Mouse (Mus musculus): Measurements from ENCODE around the gene Gipr. TPM values are rescaled to one million over a fixed set of nuclear protein-coding genes. Genes with fewer than 3 reads are reported as not detected.

The Gipr gene
- 0.58 and 0.75 TPM in 2 replicates for polyA plus RNA-seq (2014; fragmentation: Nextera tagmentation; extraction: Ambion mirVana)

DNA sequence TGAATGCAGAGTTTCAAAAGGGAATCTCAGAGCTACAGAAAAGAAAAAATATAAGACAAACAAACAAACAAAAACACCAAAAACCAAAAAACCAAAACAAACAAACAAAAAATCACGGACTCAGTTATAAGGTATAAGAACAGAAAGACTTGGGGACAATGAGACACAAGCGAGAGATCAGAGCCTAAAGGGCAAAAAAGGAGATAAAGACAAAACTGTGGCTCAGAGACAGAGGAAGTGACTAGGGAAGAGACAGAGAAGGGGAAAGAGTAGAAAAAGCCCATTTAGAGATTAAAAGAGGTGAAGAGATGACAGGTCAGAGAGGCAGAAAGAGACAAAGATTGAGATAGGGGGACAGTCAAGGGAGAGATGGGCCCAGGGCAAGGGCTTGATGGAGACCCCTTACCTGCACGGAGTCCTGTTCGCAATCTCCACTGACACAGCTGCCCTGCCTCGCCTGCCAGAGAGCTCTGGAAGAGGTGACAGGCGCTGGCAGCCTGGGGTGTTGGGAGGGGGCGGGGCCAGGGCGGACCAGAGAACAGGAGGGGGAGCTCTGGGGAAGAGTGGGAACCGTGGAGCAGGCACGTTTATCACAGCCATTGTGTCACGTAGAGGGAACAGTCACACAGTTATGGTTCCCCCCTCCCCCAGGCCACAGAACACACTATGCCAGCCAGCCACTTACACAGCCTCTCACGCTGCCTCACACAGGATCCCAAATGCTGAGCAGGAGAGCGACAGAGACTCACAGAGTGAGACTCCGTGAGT is at the start of gene Gipr:
TSS of gene Gipr (minus strand) at position 472 of the 768 bp plus-strand sequence.
- no peaks in the 10 kb centered on the region for H3K36me3 ChIP-seq (ENCODE audit: control insufficient read depth, insufficient read depth, low read length)
- no peak for DNase-seq (ENCODE audit: low spot score, missing footprints)
- no peak within 1 kb of the TSS for H3K4me3 ChIP-seq (ENCODE audit: low read depth, low read length)
- H3K27me3 ChIP-seq (ENCODE audit: control insufficient read depth, insufficient read depth, low read length): peaks cover 21% of the 10 kb centered on the region
- H3K4me2 ChIP-seq: peak within 1 kb of the TSS; percentile 13
- WGBS: 12% methylated on average over 14 of the region's 14 CpGs
- peak within 1 kb of the TSS; percentile 27; the same call in 1 of the 2 replicates for H3K9ac ChIP-seq (ENCODE audit: low read length)
- H3K4me1 ChIP-seq (ENCODE audit: control insufficient read depth, insufficient read depth, low read length): peaks cover 13% of the 10 kb centered on the region
- peak; percentile 45; the same call in 1 of the 2 replicates for ATAC-seq (ENCODE audit: low FRiP score)
- H3K9me3 ChIP-seq (ENCODE audit: control insufficient read depth, low read length): peaks cover 2% of the 10 kb centered on the region; the same call in 1 of the 2 replicates
- no peak within 1 kb of the TSS for H3K27ac ChIP-seq (ENCODE audit: low read depth, low read length)

DNA sequence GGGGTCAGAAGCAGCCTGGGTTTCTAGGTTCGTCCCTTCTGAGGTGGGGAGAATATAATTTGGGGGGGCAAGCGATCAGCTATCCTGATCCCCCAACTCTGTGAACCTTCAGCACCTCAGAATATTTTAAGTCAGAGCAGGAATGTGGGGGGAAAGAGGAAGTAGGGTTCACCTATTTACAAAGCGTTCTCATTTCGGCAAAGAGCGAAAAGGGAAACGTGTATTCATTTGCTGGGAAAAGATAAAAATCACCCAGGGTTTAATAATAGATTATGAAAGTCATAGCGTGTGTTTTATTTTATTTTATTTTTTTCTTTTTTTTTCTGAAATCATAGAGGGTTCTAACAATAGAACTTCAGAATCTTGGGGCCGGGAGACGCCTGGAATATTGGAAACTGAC is 49.0 kb upstream of the Gipr start:
- Histone ChIP-seq H3K36me3 (ENCODE audit: control insufficient read depth, insufficient read depth, low read length) (no peaks in the 10 kb centered on the region), H3K4me1 (ENCODE audit: control insufficient read depth, insufficient read depth, low read length) (peaks cover 7% of the 10 kb centered on the region; the same call in 1 of the 2 replicates), H3K4me3 (ENCODE audit: low read depth, low read length) (no peak overlapping the region), H3K9ac (ENCODE audit: low read length) (no peak overlapping the region), H3K9me3 (ENCODE audit: control insufficient read depth, low read length) (no peaks in the 10 kb centered on the region), H3K27ac (ENCODE audit: low read depth, low read length) (no peak overlapping the region), H3K27me3 (ENCODE audit: control insufficient read depth, insufficient read depth, low read length) (peaks cover 2% of the 10 kb centered on the region; the same call in 1 of the 2 replicates), H3K4me2 (no peak overlapping the region)
- no peak for DNase-seq (ENCODE audit: low spot score, missing footprints)
- WGBS: 71% methylated on average over 9 of the region's 9 CpGs
- no peak for ATAC-seq (ENCODE audit: low FRiP score)

DNA sequence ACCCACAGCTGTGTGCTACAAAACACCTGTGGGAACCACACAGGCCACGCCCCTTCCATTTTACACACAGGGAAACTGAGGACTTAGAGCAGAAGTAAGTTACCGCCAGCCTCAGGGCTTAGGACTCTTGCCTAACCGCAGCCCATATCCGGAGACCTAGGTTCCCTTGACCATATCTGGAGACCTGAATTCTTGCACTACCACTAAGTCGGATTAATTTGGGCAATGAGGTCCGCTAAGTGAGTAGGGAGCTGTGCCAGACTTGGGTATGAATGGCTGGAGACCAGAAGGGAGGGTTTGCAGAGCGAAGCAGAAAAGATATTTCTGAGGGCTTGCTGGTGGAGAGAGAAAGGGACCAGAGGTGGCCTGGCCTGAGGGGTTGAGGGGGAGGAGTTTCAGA is 48.4 kb upstream of the Gipr start:
- DNase-seq (ENCODE audit: low spot score, missing footprints) (no peak), ATAC-seq (ENCODE audit: low FRiP score) (no peak)
- Histone ChIP-seq H3K4me2 (no peak overlapping the region), H3K4me1 (ENCODE audit: control insufficient read depth, insufficient read depth, low read length) (peaks cover 7% of the 10 kb centered on the region; the same call in 1 of the 2 replicates), H3K9me3 (ENCODE audit: control insufficient read depth, low read length) (no peaks in the 10 kb centered on the region), H3K27me3 (ENCODE audit: control insufficient read depth, insufficient read depth, low read length) (peaks cover 2% of the 10 kb centered on the region; the same call in 1 of the 2 replicates), H3K9ac (ENCODE audit: low read length) (no peak overlapping the region), H3K27ac (ENCODE audit: low read depth, low read length) (no peak overlapping the region), H3K4me3 (ENCODE audit: low read depth, low read length) (no peak overlapping the region), H3K36me3 (ENCODE audit: control insufficient read depth, insufficient read depth, low read length) (no peaks in the 10 kb centered on the region)
- 81% methylated on average over 7 of the region's 7 CpGs for WGBS

DNA sequence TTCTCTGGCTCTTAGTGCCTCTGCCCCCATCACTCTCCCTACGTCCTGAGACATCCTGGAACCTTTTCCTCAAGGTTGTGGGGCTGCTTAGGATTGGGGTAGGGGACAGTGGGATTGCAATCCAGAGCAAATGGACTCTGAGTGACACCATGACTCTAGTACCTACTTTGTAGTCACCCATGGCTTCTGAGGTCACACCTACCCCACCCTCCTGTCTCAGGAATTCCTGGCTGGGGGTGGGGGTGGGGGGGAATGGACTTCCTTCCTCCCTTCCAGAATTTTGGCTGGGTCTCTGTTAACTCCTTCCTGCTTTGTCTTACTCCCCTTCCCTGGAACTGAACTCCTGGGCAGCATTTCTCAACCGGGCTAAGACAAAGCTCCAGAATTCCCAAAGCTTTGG is 47.5 kb upstream of the Gipr start:
- no peaks in the 10 kb centered on the region for H3K36me3 ChIP-seq (ENCODE audit: control insufficient read depth, insufficient read depth, low read length)
- WGBS: 72% methylated on average over 2 of the region's 2 CpGs
- ATAC-seq (ENCODE audit: low FRiP score) (no peak), DNase-seq (ENCODE audit: low spot score, missing footprints) (no peak)
- no peak overlapping the region for H3K4me2 ChIP-seq
- no peak overlapping the region for H3K9ac ChIP-seq (ENCODE audit: low read length)
- H3K4me3 ChIP-seq (ENCODE audit: low read depth, low read length): no peak overlapping the region
- H3K4me1 ChIP-seq (ENCODE audit: control insufficient read depth, insufficient read depth, low read length): peaks cover 7% of the 10 kb centered on the region; the same call in 1 of the 2 replicates
- peaks cover 2% of the 10 kb centered on the region; the same call in 1 of the 2 replicates for H3K27me3 ChIP-seq (ENCODE audit: control insufficient read depth, insufficient read depth, low read length)
- no peaks in the 10 kb centered on the region for H3K9me3 ChIP-seq (ENCODE audit: control insufficient read depth, low read length)
- H3K27ac ChIP-seq (ENCODE audit: low read depth, low read length): no peak overlapping the region

DNA sequence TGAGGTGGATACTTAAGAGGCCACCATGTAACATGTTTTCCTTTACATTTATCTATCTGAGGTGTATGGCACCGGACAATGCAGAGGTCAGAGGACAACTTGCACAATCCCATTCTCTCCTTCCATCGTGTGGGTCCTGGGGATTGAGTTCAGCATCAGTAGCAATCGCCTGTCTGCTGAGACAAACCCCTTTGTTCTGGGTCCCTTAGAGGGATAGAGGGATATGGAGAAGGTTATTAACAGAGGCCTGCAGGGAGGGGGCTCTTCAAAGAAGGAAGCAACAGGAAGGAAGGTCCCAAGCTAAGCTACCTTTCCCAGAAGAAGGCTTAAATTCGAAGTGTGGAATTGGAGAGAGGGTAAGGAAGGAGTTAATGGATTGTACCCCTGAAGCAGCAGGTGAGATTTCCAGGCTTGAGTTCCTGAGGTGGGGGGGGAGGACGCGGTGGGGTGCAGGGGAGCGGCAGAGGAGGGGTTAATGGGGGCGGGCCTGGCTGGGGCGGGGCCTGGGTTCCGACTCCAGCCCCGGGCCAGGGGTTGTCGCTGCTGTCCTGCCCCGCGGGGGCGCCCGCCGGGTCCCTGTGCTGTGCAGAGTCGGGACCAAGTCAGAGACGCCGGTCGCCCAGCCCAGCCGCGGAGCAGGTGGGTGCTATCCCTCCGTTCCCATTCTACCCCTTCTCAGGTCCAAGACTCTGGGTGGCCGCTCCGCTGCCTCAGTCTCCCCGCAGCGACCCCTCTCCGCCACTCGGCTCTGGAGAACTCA is 46.2 kb upstream of the Gipr start, which contains the start of gene Gpr4:
TSS of gene Gpr4 (plus strand) at position 543 of the 760 bp plus-strand sequence.
- peak within 1 kb of the TSS; percentile 39 for H3K4me3 ChIP-seq (ENCODE audit: low read depth, low read length)
- peaks cover 7% of the 10 kb centered on the region; the same call in 1 of the 2 replicates for H3K4me1 ChIP-seq (ENCODE audit: control insufficient read depth, insufficient read depth, low read length)
- H3K4me2 ChIP-seq: peak within 1 kb of the TSS; percentile 66
- no peak within 1 kb of the TSS for H3K27ac ChIP-seq (ENCODE audit: low read depth, low read length)
- no peaks in the 10 kb centered on the region for H3K36me3 ChIP-seq (ENCODE audit: control insufficient read depth, insufficient read depth, low read length)
- 2% methylated on average over 30 of the region's 30 CpGs for WGBS
- DNase-seq (ENCODE audit: low spot score, missing footprints) (peak; percentile 92), ATAC-seq (ENCODE audit: low FRiP score) (peak; percentile 86)
- peak within 1 kb of the TSS; percentile 51 for H3K9ac ChIP-seq (ENCODE audit: low read length)
- peaks cover 2% of the 10 kb centered on the region; the same call in 1 of the 2 replicates for H3K27me3 ChIP-seq (ENCODE audit: control insufficient read depth, insufficient read depth, low read length)
- H3K9me3 ChIP-seq (ENCODE audit: control insufficient read depth, low read length): no peaks in the 10 kb centered on the region

DNA sequence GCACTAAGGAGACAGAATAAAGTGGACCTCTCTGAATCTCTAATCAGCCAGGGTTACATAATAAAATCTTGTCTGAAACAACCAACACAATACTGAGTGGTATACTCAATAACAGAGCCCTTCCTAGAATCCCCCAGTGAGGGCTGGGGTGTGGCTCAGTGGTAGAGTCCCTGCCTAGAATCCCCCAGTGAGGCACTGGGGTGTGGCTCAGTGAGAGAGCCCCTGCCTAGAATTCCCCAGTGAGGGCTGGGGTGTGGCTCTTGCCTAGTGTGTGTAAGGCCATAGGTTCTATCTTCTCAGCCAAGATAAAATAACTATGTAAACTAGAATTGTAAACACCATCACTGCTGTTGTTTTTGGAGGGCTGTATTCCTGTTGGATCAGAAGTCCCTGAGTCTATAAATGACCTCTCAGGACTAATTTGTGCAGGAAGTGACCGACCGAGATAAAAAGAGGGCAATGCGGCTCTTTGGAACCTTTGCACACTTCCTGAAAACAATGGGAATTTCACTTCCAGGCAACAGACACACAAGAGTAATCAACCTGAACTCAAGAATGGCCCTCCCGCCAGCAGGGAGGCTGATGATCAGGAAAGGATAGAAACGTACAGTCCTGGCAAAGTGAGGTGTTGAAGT is 45.2 kb upstream of the Gipr start:
- 39% methylated on average over 5 of the region's 5 CpGs for WGBS
- Histone ChIP-seq H3K4me1 (ENCODE audit: control insufficient read depth, insufficient read depth, low read length) (peaks cover 7% of the 10 kb centered on the region; the same call in 1 of the 2 replicates), H3K36me3 (ENCODE audit: control insufficient read depth, insufficient read depth, low read length) (no peaks in the 10 kb centered on the region), H3K4me3 (ENCODE audit: low read depth, low read length) (no peak overlapping the region), H3K9me3 (ENCODE audit: control insufficient read depth, low read length) (no peaks in the 10 kb centered on the region), H3K27me3 (ENCODE audit: control insufficient read depth, insufficient read depth, low read length) (peaks cover 2% of the 10 kb centered on the region; the same call in 1 of the 2 replicates), H3K4me2 (no peak overlapping the region), H3K9ac (ENCODE audit: low read length) (no peak overlapping the region), H3K27ac (ENCODE audit: low read depth, low read length) (no peak overlapping the region)
- ATAC-seq (ENCODE audit: low FRiP score): no peak
- DNase-seq (ENCODE audit: low spot score, missing footprints): no peak

DNA sequence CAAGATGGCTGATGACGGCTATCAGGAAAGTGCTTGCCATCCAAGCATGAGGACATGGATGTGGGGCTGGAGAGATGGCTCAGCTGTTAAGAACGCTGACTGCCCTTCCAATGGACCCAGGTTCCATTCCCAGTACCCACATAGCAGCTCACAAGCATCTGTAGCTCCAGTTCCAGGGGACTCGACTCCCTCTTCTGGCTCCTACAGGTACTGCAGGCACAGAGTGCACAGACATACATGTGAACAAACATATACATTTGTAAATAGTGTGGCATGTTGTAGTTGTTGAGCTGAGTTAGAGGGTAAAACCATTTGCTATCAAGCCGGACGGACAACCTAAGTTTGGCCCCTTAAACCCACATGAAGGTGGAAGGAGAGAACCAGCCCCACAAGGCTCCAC is 44.1 kb upstream of the Gipr start:
- Histone ChIP-seq H3K4me3 (ENCODE audit: low read depth, low read length) (no peak overlapping the region), H3K4me1 (ENCODE audit: control insufficient read depth, insufficient read depth, low read length) (peaks cover 7% of the 10 kb centered on the region; the same call in 1 of the 2 replicates), H3K36me3 (ENCODE audit: control insufficient read depth, insufficient read depth, low read length) (no peaks in the 10 kb centered on the region), H3K27me3 (ENCODE audit: control insufficient read depth, insufficient read depth, low read length) (peaks cover 2% of the 10 kb centered on the region; the same call in 1 of the 2 replicates), H3K4me2 (no peak overlapping the region), H3K9ac (ENCODE audit: low read length) (no peak overlapping the region), H3K27ac (ENCODE audit: low read depth, low read length) (no peak overlapping the region), H3K9me3 (ENCODE audit: control insufficient read depth, low read length) (no peaks in the 10 kb centered on the region)
- DNase-seq (ENCODE audit: low spot score, missing footprints) (no peak), ATAC-seq (ENCODE audit: low FRiP score) (no peak)
- 89% methylated on average over 5 of the region's 5 CpGs for WGBS

DNA sequence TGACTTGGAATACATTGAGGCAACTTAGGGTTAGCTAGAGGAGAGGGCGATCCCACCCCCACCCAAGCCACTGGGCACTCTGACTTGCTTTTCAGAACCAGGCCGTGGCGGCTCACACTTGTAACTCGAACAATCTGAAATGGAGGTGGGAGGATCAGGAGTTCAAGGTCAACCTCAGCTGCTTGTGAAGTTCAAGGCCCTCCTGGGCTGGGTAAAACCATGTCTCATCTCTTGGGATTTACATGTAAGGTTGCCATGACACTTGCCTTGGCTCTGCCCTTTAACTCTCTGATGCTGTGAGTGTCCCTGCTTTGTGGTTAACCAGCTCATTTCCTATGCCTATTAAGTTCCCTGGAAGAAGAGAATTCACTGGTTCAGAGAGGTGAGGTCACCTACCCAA is 43.6 kb upstream of the Gipr start:
- Histone ChIP-seq H3K4me3 (ENCODE audit: low read depth, low read length) (no peak overlapping the region), H3K9me3 (ENCODE audit: control insufficient read depth, low read length) (no peaks in the 10 kb centered on the region), H3K4me1 (ENCODE audit: control insufficient read depth, insufficient read depth, low read length) (peaks cover 7% of the 10 kb centered on the region; the same call in 1 of the 2 replicates), H3K9ac (ENCODE audit: low read length) (no peak overlapping the region), H3K36me3 (ENCODE audit: control insufficient read depth, insufficient read depth, low read length) (no peaks in the 10 kb centered on the region; the same call in 1 of the 2 replicates), H3K4me2 (no peak overlapping the region), H3K27me3 (ENCODE audit: control insufficient read depth, insufficient read depth, low read length) (peaks cover 2% of the 10 kb centered on the region; the same call in 1 of the 2 replicates), H3K27ac (ENCODE audit: low read depth, low read length) (no peak overlapping the region)
- WGBS: 74% methylated on average over 4 of the region's 4 CpGs
- ATAC-seq (ENCODE audit: low FRiP score): no peak
- DNase-seq (ENCODE audit: low spot score, missing footprints): no peak

Measured in midbrain, embryonic 11.5 days (tissue).